9 mouse cellular contexts compared by ENCODE assay signal in genomic region chr3:104059001-104059622, GRCm38 (mm10).
DNase-seq lines count a peak whose midpoint lies in the region; ATAC-seq lines count a peak whose summit lies in the region.
"Had no signal": no experiment of that assay in that cellular context is flagged by ENCODE, and none has a peak within 500 bp of the region (broad histone marks: within the 10 kb centered on the region; RNA-seq: fewer than 3 reads in every experiment).

No protein-coding gene starts in this region.

- H3K9ac ChIP-seq in hindbrain, embryonic 12.5 days, result no peak overlapping the region

- H3K4me1 ChIP-seq in hindbrain, embryonic 12.5 days, result peaks cover 7% of the 10 kb centered on the region; the same call in 1 of the 2 replicates

- no peaks in the 10 kb centered on the region for H3K9me3 ChIP-seq in hindbrain, embryonic 12.5 days (replicated peaks)

- H3K27me3 ChIP-seq in hindbrain, embryonic 12.5 days, result no peaks in the 10 kb centered on the region

- 55% methylated on average over 6 of the region's 6 CpGs for WGBS in hindbrain, embryonic 12.5 days

- H3K4me2 ChIP-seq in hindbrain, embryonic 12.5 days (replicated peaks), result no peak overlapping the region

- H3K36me3 ChIP-seq in hindbrain, embryonic 12.5 days, result 0 out of 2 replicates have a peak, but pooled peaks cover 3% of the 10 kb centered on the region

- peak; percentile 5 for DNase-seq in R1 (ENCODE audit: low read depth, low spot score)
- DNase-seq in cerebellum, postnatal 36 days, result peak; percentile 6 to 34
- peak; percentile 19 for DNase-seq in mesoderm, embryonic 11.5 days (ENCODE audit: low read depth, low spot score)
- DNase-seq in thymus, postnatal 4 days, result no peak
- DNase-seq in kidney, postnatal 14 days, result no peak
- DNase-seq in adrenal gland, postnatal 10 days, result no peak
- no peak for DNase-seq in kidney, adult 8-10 months

- H3K4me3 ChIP-seq in hindbrain, embryonic 12.5 days, result no peak overlapping the region

- peak; percentile 64; the same call in 1 of the 2 replicates for ATAC-seq in hindbrain, embryonic 12.5 days (ENCODE audit: low FRiP score)

- H3K27ac ChIP-seq in hindbrain, embryonic 12.5 days, result 0 out of 2 replicates have a peak overlapping the region, but pooled peaks have one; percentile 5
- H3K27ac ChIP-seq: macrophage had no signal

Comparison
In these comparisons a context has a peak if more than half of its experiments do, and no peak if none do; other contexts are left out.
1. DNase-seq: peak in R1 (single experiment), cerebellum, postnatal 36 days (2 of 2) and mesoderm, embryonic 11.5 days (single experiment); none in thymus, postnatal 4 days (single experiment), kidney, postnatal 14 days (single experiment), adrenal gland, postnatal 10 days (single experiment) and kidney, adult 8-10 months (0 of 2).